Mouse (Mus musculus) heart, adult 2 months (tissue): ENCODE data around the gene Rps27.

ENCODE experiments used
- CTCF ChIP-seq: fragments of 200-600 bp; IDR thresholded peaks from 2 replicates; pipeline ENCODE4 v1.8.1; 2022; ENCODE audit warnings: antibody characterized with exemption, mild to moderate bottlenecking, moderate library complexity
- EP300 ChIP-seq: fragments of 200-500 bp; IDR thresholded peaks from 2 replicates; pipeline ENCODE4 v1.6.1; 2011; ENCODE audit warnings: low read depth, low read length, control low read depth; ENCODE audit not compliant: insufficient read depth
- POLR2A ChIP-seq: fragments of 200-500 bp; IDR thresholded peaks from 2 replicates; pipeline ENCODE4 v1.6.1; 2011; ENCODE audit warnings: mild to moderate bottlenecking, low read depth, low read length, control low read depth; ENCODE audit not compliant: insufficient read depth

GRCm38 (mm10) chr3:90247960-90248745 is 34.7 kb upstream of the Rps27 start, which contains the start of gene Slc39a1:
- TF ChIP-seq POLR2A (peak; percentile 88), EP300 (no peak), CTCF (peak; percentile 42; the same call in 1 of the 2 replicates)
